In genomic region chr17:8988119-8988807, GRCm38 (mm10) we compare ENCODE assay signal across 8 mouse cellular contexts. TPM values are rescaled to one million over a fixed set of nuclear protein-coding genes. Genes with fewer than 3 reads are reported as not detected.
DNase-seq lines count a peak whose midpoint lies in the region; ATAC-seq and TF ChIP-seq lines count a peak whose summit lies in the region.

Gene 1700010I14Rik (plus strand): TSS chr17:8988333.

- ATAC-seq in forebrain, embryonic 13.5 days = peak; percentile 9; the same call in 1 of the 2 replicates
- peak; percentile 34; the same call in 1 of the 2 replicates for ATAC-seq in liver, embryonic 15.5 days (ENCODE audit: insufficient read depth)
- ATAC-seq in neural tube, embryonic 12.5 days (ENCODE audit: low FRiP score, low read depth) = peak; percentile 41; the same call in 1 of the 2 replicates
- peak; percentile 65; the same call in 1 of the 2 replicates for ATAC-seq in stomach, postnatal 0 days (ENCODE audit: low FRiP score, low TSS enrichment)

- peaks cover 13 to 19% of the 10 kb centered on the region in 2 experiments for H3K36me3 ChIP-seq in CH12.LX (replicated peaks in 1 of 2; ENCODE audit: control insufficient read depth in 1 of 2, insufficient read depth in 1 of 2, low read length in 1 of 2)
- peaks cover 4% of the 10 kb centered on the region; the same call in 1 of the 2 replicates for H3K36me3 ChIP-seq in forebrain, embryonic 13.5 days (ENCODE audit: poor library complexity, severe bottlenecking)
- H3K36me3 ChIP-seq in liver, embryonic 15.5 days (replicated peaks) = no peaks in the 10 kb centered on the region
- H3K36me3 ChIP-seq in neural tube, embryonic 12.5 days = peaks cover 10% of the 10 kb centered on the region
- no peaks in the 10 kb centered on the region for H3K36me3 ChIP-seq in stomach, postnatal 0 days (ENCODE audit: control insufficient read depth, insufficient read depth, low read length)

- peak within 1 kb of the TSS; percentile 74 for H3K4me2 ChIP-seq in CH12.LX (ENCODE audit: insufficient read depth, low read depth, poor library complexity, severe bottlenecking)
- H3K4me2 ChIP-seq in forebrain, embryonic 13.5 days = peak within 1 kb of the TSS; percentile 65
- peak within 1 kb of the TSS; percentile 57 for H3K4me2 ChIP-seq in liver, embryonic 15.5 days
- peak within 1 kb of the TSS; percentile 67 for H3K4me2 ChIP-seq in neural tube, embryonic 12.5 days (replicated peaks)
- H3K4me2 ChIP-seq in stomach, postnatal 0 days (replicated peaks; ENCODE audit: low read depth) = peak within 1 kb of the TSS; percentile 45

- peaks cover 4 to 9% of the 10 kb centered on the region in 2 experiments for H3K4me1 ChIP-seq in CH12.LX (ENCODE audit: control insufficient read depth in 1 of 2, insufficient read depth in 2 of 2)
- H3K4me1 ChIP-seq in forebrain, embryonic 13.5 days = peaks cover 35% of the 10 kb centered on the region
- H3K4me1 ChIP-seq in liver, embryonic 15.5 days (replicated peaks) = no peaks in the 10 kb centered on the region
- H3K4me1 ChIP-seq in neural tube, embryonic 12.5 days = peaks cover 14% of the 10 kb centered on the region
- no peaks in the 10 kb centered on the region for H3K4me1 ChIP-seq in stomach, postnatal 0 days (replicated peaks; ENCODE audit: control insufficient read depth, insufficient read depth)

- peaks cover 4% of the 10 kb centered on the region for H3K9me3 ChIP-seq in CH12.LX (replicated peaks; ENCODE audit: low read length)
- H3K9me3 ChIP-seq in forebrain, embryonic 13.5 days (replicated peaks) = no peaks in the 10 kb centered on the region
- no peaks in the 10 kb centered on the region for H3K9me3 ChIP-seq in liver, embryonic 15.5 days (replicated peaks)
- no peaks in the 10 kb centered on the region for H3K9me3 ChIP-seq in neural tube, embryonic 12.5 days
- no peaks in the 10 kb centered on the region for H3K9me3 ChIP-seq in stomach, postnatal 0 days (ENCODE audit: control insufficient read depth, low read length)

- in situ Hi-C loops in CH12.LX (cut with MboI; ENCODE audit: low pct_ligation_motif_present, low pct_unique_long_range_greater_than_20kb, low sequenced_read_pairs) = no loop called here

- no peaks in the 10 kb centered on the region; the same call in 1 of the 2 replicates for H3K79me2 ChIP-seq in CH12.LX (replicated peaks; ENCODE audit: control insufficient read depth, extremely low read depth, insufficient read depth, poor library complexity, severe bottlenecking)

- TF ChIP-seq POLR2A in CH12.LX (IDR thresholded peaks at IDR 0.05; ENCODE audit: low read depth, low read length) = peak; percentile 85

- intact Hi-C loops in heart, postnatal 10 days (cut with DNase I) = no loop called here

- TF ChIP-seq EP300 in CH12.LX (IDR thresholded peaks at IDR 0.05; ENCODE audit: low read length) = no peak
- TF ChIP-seq EP300 in stomach, postnatal 0 days (optimal IDR thresholded peaks at IDR 0.05) = no peak

- H3K27ac ChIP-seq in CH12.LX (ENCODE audit: insufficient read depth, low read depth) = no peak within 1 kb of the TSS
- H3K27ac ChIP-seq in forebrain, embryonic 13.5 days = peak within 1 kb of the TSS; percentile 48
- no peak within 1 kb of the TSS; the same call in 1 of the 2 replicates for H3K27ac ChIP-seq in liver, embryonic 15.5 days (replicated peaks)
- no peak within 1 kb of the TSS for H3K27ac ChIP-seq in neural tube, embryonic 12.5 days
- H3K27ac ChIP-seq in stomach, postnatal 0 days (replicated peaks) = no peak within 1 kb of the TSS

- DNase-seq in CH12.LX (ENCODE audit: extremely low read depth) = peak; percentile 92
- DNase-seq in c-Kit-negative CD71-positive TER-119-positive erythroid progenitor cells, embryonic 14.5 days (ENCODE audit: low read depth, low spot score) = peak; percentile 6
- DNase-seq in heart, postnatal 10 days = peak; percentile 81 to 86
- DNase-seq in kidney, postnatal 4 days = peak; percentile 93 to 95
- DNase-seq in stomach, postnatal 0 days (ENCODE audit: low spot score) = peak; percentile 75

- TF ChIP-seq CTCF in CH12.LX (conservative IDR thresholded peaks at IDR 0.05 in 1 of 2, IDR thresholded peaks at IDR 0.05 in 1 of 2; ENCODE audit: low read depth in 2 of 2, low read length in 2 of 2) = peak; percentile 27 to 77; a peak in 3 of 4 replicates
- TF ChIP-seq CTCF in stomach, postnatal 0 days (IDR thresholded peaks at IDR 0.05; ENCODE audit: low read depth) = peak; percentile 74

- H3K27me3 ChIP-seq in CH12.LX (replicated peaks) = peaks cover 18% of the 10 kb centered on the region
- H3K27me3 ChIP-seq in forebrain, embryonic 13.5 days = no peaks in the 10 kb centered on the region
- H3K27me3 ChIP-seq in liver, embryonic 15.5 days = no peaks in the 10 kb centered on the region
- H3K27me3 ChIP-seq in neural tube, embryonic 12.5 days (replicated peaks) = no peaks in the 10 kb centered on the region
- H3K27me3 ChIP-seq in stomach, postnatal 0 days (ENCODE audit: control insufficient read depth, insufficient read depth, low read length) = no peaks in the 10 kb centered on the region

- H3K4me3 ChIP-seq in CH12.LX (replicated peaks in 1 of 3; ENCODE audit: low read depth in 2 of 3, low read length in 2 of 3, poor library complexity in 1 of 3) = peak within 1 kb of the TSS; percentile 61 to 79 (median 66)
- H3K4me3 ChIP-seq in forebrain, embryonic 13.5 days = peak within 1 kb of the TSS; percentile 36
- peak within 1 kb of the TSS; percentile 53 for H3K4me3 ChIP-seq in liver, embryonic 15.5 days (replicated peaks)
- H3K4me3 ChIP-seq in neural tube, embryonic 12.5 days = peak within 1 kb of the TSS; percentile 37
- H3K4me3 ChIP-seq in stomach, postnatal 0 days (ENCODE audit: low read depth, low read length) = peak within 1 kb of the TSS; percentile 24

- WGBS in forebrain, embryonic 13.5 days = 6% methylated on average over 13 of the region's 13 CpGs
- 2% methylated on average over 13 of the region's 13 CpGs for WGBS in liver, embryonic 15.5 days (ENCODE audit: insufficient replicate concordance)
- WGBS in neural tube, embryonic 12.5 days = 4% methylated on average over 13 of the region's 13 CpGs
- WGBS in stomach, postnatal 0 days = 4% methylated on average over 13 of the region's 13 CpGs

- dilution Hi-C loops in CH12.LX (cut with MboI; ENCODE audit: extremely low pct_ligation_motif_present, extremely low pct_unique_long_range_greater_than_20kb, low sequenced_read_pairs) = no loop called here

- TF ChIP-seq RAD21 in CH12.LX (IDR thresholded peaks at IDR 0.05; ENCODE audit: low read depth, low read length) = peak; percentile 35

- H3K9ac ChIP-seq in CH12.LX (ENCODE audit: insufficient read depth, low read depth) = peak within 1 kb of the TSS; percentile 68
- peak within 1 kb of the TSS; percentile 58 for H3K9ac ChIP-seq in forebrain, embryonic 13.5 days
- H3K9ac ChIP-seq in liver, embryonic 15.5 days = 0 out of 2 replicates have a peak within 1 kb of the TSS, but pooled peaks have one; percentile 21
- 0 out of 2 replicates have a peak within 1 kb of the TSS, but pooled peaks have one; percentile 40 for H3K9ac ChIP-seq in neural tube, embryonic 12.5 days
- H3K9ac ChIP-seq in stomach, postnatal 0 days (ENCODE audit: low read length) = 0 out of 2 replicates have a peak within 1 kb of the TSS, but pooled peaks have one; percentile 18

TF ChIP-seq in CH12.LX, 34 proteins besides CTCF, POLR2A, EP300 and RAD21 (continues in another document):
- no peak for TF ChIP-seq ZMIZ1 (IDR thresholded peaks at IDR 0.05; ENCODE audit: low read depth, low read length)
- no peak for TF ChIP-seq MAZ (IDR thresholded peaks at IDR 0.05; ENCODE audit: low read depth, low read length)
- TF ChIP-seq ZKSCAN1 (IDR thresholded peaks at IDR 0.05; ENCODE audit: borderline replicate concordance, low read depth, low read length) = no peak
- peak; percentile 35 for TF ChIP-seq SMC3 (IDR thresholded peaks at IDR 0.05; ENCODE audit: low read depth, low read length)
- TF ChIP-seq TBP (conservative IDR thresholded peaks at IDR 0.05; ENCODE audit: low read depth, low read length) = no peak
- TF ChIP-seq NRF1 (IDR thresholded peaks at IDR 0.05; ENCODE audit: low read depth, low read length) = no peak
- 0 out of 2 replicates have a peak, but pooled peaks have one; percentile 33 for TF ChIP-seq MYC (IDR thresholded peaks at IDR 0.05; ENCODE audit: low read depth, low read length)
- no peak for TF ChIP-seq E2F4 (IDR thresholded peaks at IDR 0.05; ENCODE audit: insufficient replicate concordance, low read depth, low read length)
- no peak for TF ChIP-seq CHD1 (IDR thresholded peaks at IDR 0.05; ENCODE audit: low read depth, low read length)
- peak; percentile 29; the same call in 1 of the 2 replicates for TF ChIP-seq IRF4 (IDR thresholded peaks at IDR 0.05; ENCODE audit: low read depth, low read length)
- TF ChIP-seq POLR2AphosphoS2 (IDR thresholded peaks at IDR 0.05; ENCODE audit: low read depth, low read length) = no peak
- no peak for TF ChIP-seq BHLHE40 (IDR thresholded peaks at IDR 0.05; ENCODE audit: low read depth, low read length)
- peak; percentile 94 for TF ChIP-seq MXI1 (IDR thresholded peaks at IDR 0.05; ENCODE audit: low read depth, low read length)
- peak; percentile 96 for TF ChIP-seq SIN3A (IDR thresholded peaks at IDR 0.05; ENCODE audit: low read length)
- peak; percentile 73 for TF ChIP-seq ELF1 (IDR thresholded peaks at IDR 0.05; ENCODE audit: low read depth, low read length)
- TF ChIP-seq UBTF (IDR thresholded peaks at IDR 0.05; ENCODE audit: low read depth, low read length) = no peak
- TF ChIP-seq TCF12 (IDR thresholded peaks at IDR 0.05; ENCODE audit: low read depth, low read length) = peak; percentile 45; the same call in 1 of the 2 replicates
- peak; percentile 76 for TF ChIP-seq CHD2 (IDR thresholded peaks at IDR 0.05; ENCODE audit: low read length)
- peak; percentile 78 for TF ChIP-seq HCFC1 (IDR thresholded peaks at IDR 0.05; ENCODE audit: low read depth, low read length)
- TF ChIP-seq MEF2A (IDR thresholded peaks at IDR 0.05; ENCODE audit: borderline replicate concordance, low read depth, low read length) = no peak
- no peak for TF ChIP-seq GABPA (IDR thresholded peaks at IDR 0.05; ENCODE audit: insufficient replicate concordance, low read depth, low read length)
- TF ChIP-seq ZNF384 (IDR thresholded peaks at IDR 0.05; ENCODE audit: low read depth, low read length) = no peak
- TF ChIP-seq USF1 (IDR thresholded peaks at IDR 0.05; ENCODE audit: low read depth, low read length) = no peak

RNA-seq across cellular contexts. Expression of gene 1700010I14Rik, which starts in this region (rescaled TPM):
- total RNA-seq in CH12.LX (2012; rRNA removed) (2.7 and 3.4 TPM in 2 replicates), CH12.LX (2014; rRNA removed) (3.4 and 3.5 TPM in 2 replicates)
- 6.5 and 7.2 TPM in 2 replicates for polyA plus RNA-seq in CH12.LX (2012; ENCODE audit: insufficient read length, low read depth)
- 2.1 and 2.4 TPM in 2 replicates for polyA plus RNA-seq in forebrain, embryonic 13.5 days (2015; fragmentation: Nextera tagmentation; extraction: Ambion mirVana)
- under 1 TPM; 0.15 to 0.24 TPM for total RNA-seq in heart, postnatal 10 days (2021)
- polyA plus RNA-seq in liver, embryonic 15.5 days (2015; fragmentation: Nextera tagmentation; extraction: Ambion mirVana) = 0.56 and 0.58 TPM in 2 replicates
- 2.4 and 2.6 TPM in 2 replicates for polyA plus RNA-seq in neural tube, embryonic 12.5 days (2016; fragmentation: Nextera tagmentation; extraction: Ambion mirVana)
- polyA plus RNA-seq in stomach, postnatal 0 days (2015; fragmentation: Nextera tagmentation; extraction: Ambion mirVana) = 0.74 and 1.1 TPM in 2 replicates

Comparison
In these comparisons a context has a peak if more than half of its experiments do, and no peak if none do; other contexts are left out.
1. Peak in DNase-seq in heart, postnatal 10 days; RNA of the gene not detected or under 1 TPM.
2. Peak in ATAC-seq, H3K4me3 ChIP-seq, H3K9ac ChIP-seq and H3K4me2 ChIP-seq in liver, embryonic 15.5 days; RNA of the gene not detected or under 1 TPM.
3. DNase-seq: peak in every context shown above with its lines; median percentile 94 in kidney, postnatal 4 days; 92 in CH12.LX; 84 in heart, postnatal 10 days; 75 in stomach, postnatal 0 days; 6 in c-Kit-negative CD71-positive TER-119-positive erythroid progenitor cells, embryonic 14.5 days.
4. H3K9ac ChIP-seq: peak in every context shown above with its lines; median percentile 68 in CH12.LX; 58 in forebrain, embryonic 13.5 days; 40 in neural tube, embryonic 12.5 days; 21 in liver, embryonic 15.5 days; 18 in stomach, postnatal 0 days.
5. ATAC-seq: peak in every context shown above with its lines; median percentile 65 in stomach, postnatal 0 days; 41 in neural tube, embryonic 12.5 days; 34 in liver, embryonic 15.5 days; 9 in forebrain, embryonic 13.5 days.